In the genomic region with DNA sequence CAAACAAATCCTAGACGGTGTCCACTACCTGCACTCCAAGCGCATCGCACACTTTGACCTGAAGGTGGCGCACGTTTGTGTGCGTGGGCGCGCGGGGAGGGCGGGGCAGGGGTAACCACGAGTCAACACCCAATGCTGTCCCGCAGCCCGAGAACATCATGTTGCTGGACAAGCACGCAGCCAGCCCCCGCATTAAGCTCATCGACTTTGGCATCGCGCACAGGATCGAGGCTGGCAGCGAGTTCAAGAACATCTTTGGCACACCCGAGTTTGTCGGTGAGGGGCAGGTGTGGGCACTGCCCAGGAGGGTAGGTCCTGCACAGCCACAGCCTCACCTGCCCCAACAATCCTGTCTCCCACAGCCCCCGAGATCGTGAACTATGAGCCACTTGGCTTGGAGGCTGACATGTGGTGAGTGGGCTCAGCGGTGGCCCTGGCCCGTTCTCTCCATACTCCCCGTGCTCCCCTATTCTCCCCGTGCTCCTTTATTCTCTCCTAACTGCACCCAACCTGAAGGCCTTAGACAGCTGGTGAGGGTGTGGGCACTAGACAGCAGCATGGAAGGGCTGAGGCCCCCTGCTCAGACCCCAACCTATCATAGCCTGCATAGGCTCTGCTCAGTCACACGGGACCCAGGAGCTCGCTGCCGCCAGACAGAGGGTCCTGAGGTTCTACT, we compare ENCODE assay signal across 9 mouse cellular contexts. TPM values are rescaled to one million over a fixed set of nuclear protein-coding genes. Genes with fewer than 3 reads are reported as not detected.
DNase-seq lines count a peak whose midpoint lies in the region; TF ChIP-seq lines count a peak whose summit lies in the region.
"Had no signal": no experiment of that assay in that cellular context is flagged by ENCODE, and none has a peak within 500 bp of the region (broad histone marks: within the 10 kb centered on the region; RNA-seq: fewer than 3 reads in every experiment).

No protein-coding gene starts in this region.

- H3K36me3 ChIP-seq in liver, adult 2 months (ENCODE audit: control insufficient read depth, insufficient read depth, low read length): no peaks in the 10 kb centered on the region

- 78% methylated on average over 31 of the region's 31 CpGs for WGBS in liver, adult 2 months

- H3K4me1 ChIP-seq in liver, adult 2 months (ENCODE audit: control insufficient read depth, insufficient read depth, low read length): peaks cover 6% of the 10 kb centered on the region

- DNase-seq in heart, adult 11 months: peak; percentile 95
- no peak for DNase-seq in heart, adult 8-10 months (ENCODE audit: low spot score)
- peak; percentile 27 for DNase-seq in thymus, postnatal 14 days
- DNase-seq in thymus, adult 18-20 months: no peak
- DNase-seq in liver, adult 2 months (ENCODE audit: extremely low read depth, low read depth, low spot score): no peak
- no peak for DNase-seq in ovary, adult 18-20 months (ENCODE audit: low spot score)
- no peak for DNase-seq in layer of hippocampus, postnatal 10 days (ENCODE audit: low spot score in 2 of 2)
- no peak for DNase-seq in right cerebral cortex, postnatal 25 days

- no peak for TF ChIP-seq POLR2A in liver, adult 2 months (IDR thresholded peaks at IDR 0.05; ENCODE audit: extremely low read depth, insufficient read depth, low read length)

- peak; percentile 50 for TF ChIP-seq CTCF in liver, adult 2 months (IDR thresholded peaks at IDR 0.05; ENCODE audit: low read depth, low read length)

- H3K9ac ChIP-seq in liver, adult 2 months (ENCODE audit: low read depth, low read length): no peak overlapping the region

- no peaks in the 10 kb centered on the region; the same call in 1 of the 2 replicates for H3K79me2 ChIP-seq in liver, adult 2 months (ENCODE audit: control insufficient read depth, insufficient read depth, low read length)

- no peak overlapping the region for H3K4me3 ChIP-seq in liver, adult 2 months (ENCODE audit: insufficient read depth, low read depth, low read length)

- no peaks in the 10 kb centered on the region for H3K27me3 ChIP-seq in liver, adult 2 months (ENCODE audit: control insufficient read depth, insufficient read depth, low read length)

- no peak overlapping the region for H3K27ac ChIP-seq in liver, adult 2 months (replicated peaks; ENCODE audit: insufficient read depth, low read depth, low read length)

RNA-seq across cellular contexts. Expression of a gene that starts 6.7 kb away (rescaled TPM):
- total RNA-seq in heart, adult 8-10 months (2022): not detected
- not detected in 2 replicates for total RNA-seq in liver, adult 2 months (2014; rRNA removed)
- not detected in 2 replicates for polyA plus RNA-seq in liver, adult 2 months (2012; rRNA removed)
- total RNA-seq in layer of hippocampus, postnatal 10 days (2021): not detected
- total RNA-seq: heart, postnatal 14 days had no signal

RNA-seq across cellular contexts. Expression of a gene that starts 7.6 kb away (rescaled TPM):
- total RNA-seq in heart, adult 8-10 months (2022): 10 to 100 TPM; 26.3 to 35.5 (median 29.8) TPM
- 14.1 and 16.0 TPM in 2 replicates for total RNA-seq in liver, adult 2 months (2014; rRNA removed)
- 42.5 and 44.2 TPM in 2 replicates for polyA plus RNA-seq in liver, adult 2 months (2012; rRNA removed)
- total RNA-seq in layer of hippocampus, postnatal 10 days (2021): 10 to 100 TPM; 66.1 to 67.9 TPM

RNA-seq across cellular contexts. Expression of a gene that starts 11.5 kb away (rescaled TPM):
- total RNA-seq in heart, adult 8-10 months (2022): 10 to 100 TPM in 1 of 4 experiments, 1 to 10 TPM in 3; 5.8 to 18.8 (median 8.2) TPM
- 0.09 TPM in 1 of 2 replicates, not detected in the other for total RNA-seq in liver, adult 2 months (2014; rRNA removed)
- not detected in 2 replicates for polyA plus RNA-seq in liver, adult 2 months (2012; rRNA removed)
- total RNA-seq in layer of hippocampus, postnatal 10 days (2021): under 1 TPM in 1 of 2 experiments, not detected in 1; 0.18 TPM

RNA-seq across cellular contexts. Expression of a gene that starts 13.9 kb away (rescaled TPM):
- total RNA-seq in heart, adult 8-10 months (2022): 1,000 to 10,000 TPM; 1,076 to 1,267 (median 1,170) TPM
- total RNA-seq in liver, adult 2 months (2014; rRNA removed): 812 and 946 TPM in 2 replicates
- 1,151 and 1,204 TPM in 2 replicates for polyA plus RNA-seq in liver, adult 2 months (2012; rRNA removed)
- 1,000 to 10,000 TPM; 1,075 to 1,131 TPM for total RNA-seq in layer of hippocampus, postnatal 10 days (2021)

RNA-seq across cellular contexts. Expression of a gene that starts 22.7 kb away (rescaled TPM):
- 10 to 100 TPM; 16.8 to 18.6 (median 17.0) TPM for total RNA-seq in heart, adult 8-10 months (2022)
- total RNA-seq in liver, adult 2 months (2014; rRNA removed): 8.9 and 10.1 TPM in 2 replicates
- 17.8 and 22.7 TPM in 2 replicates for polyA plus RNA-seq in liver, adult 2 months (2012; rRNA removed)
- 10 to 100 TPM; 26.7 to 29.7 TPM for total RNA-seq in layer of hippocampus, postnatal 10 days (2021)

Comparison
In these comparisons a context has a peak if more than half of its experiments do, and no peak if none do; other contexts are left out.
1. DNase-seq: peak in heart, adult 11 months (single experiment) and thymus, postnatal 14 days (single experiment); none in heart, adult 8-10 months (single experiment), thymus, adult 18-20 months (0 of 2), liver, adult 2 months (single experiment), ovary, adult 18-20 months (single experiment), layer of hippocampus, postnatal 10 days (0 of 2) and right cerebral cortex, postnatal 25 days (single experiment).